Mouse (Mus musculus) testis, postnatal 14 days (tissue): ENCODE data around the gene Shroom4.

Source experiments
- DNase-seq: peaks from one replicate; pipeline ENCODE4 v3.0.0; 2021; ENCODE audit warnings: low spot score

The Shroom4 gene

DNA sequence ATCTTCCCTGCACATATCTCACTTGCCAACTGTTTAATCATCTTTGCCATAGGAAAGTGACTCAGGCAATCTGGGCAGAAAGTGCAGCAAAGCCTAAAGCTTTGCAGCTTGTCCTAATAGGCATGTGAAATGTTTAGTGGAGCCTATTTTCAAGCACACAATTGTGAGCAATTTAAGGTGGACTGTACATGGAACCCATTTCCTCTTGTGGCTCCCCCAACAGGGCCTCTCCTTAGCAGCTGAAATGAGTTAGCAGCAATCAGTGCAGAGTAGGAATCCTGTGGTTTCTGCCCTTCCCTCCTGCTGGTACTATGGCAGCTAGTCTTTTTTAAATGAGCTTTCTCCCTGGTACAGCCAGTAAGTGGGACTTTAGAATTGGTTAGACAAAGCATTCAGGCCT lies 95.8 kb downstream of the Shroom4 start:
- DNase-seq = no peak

DNA sequence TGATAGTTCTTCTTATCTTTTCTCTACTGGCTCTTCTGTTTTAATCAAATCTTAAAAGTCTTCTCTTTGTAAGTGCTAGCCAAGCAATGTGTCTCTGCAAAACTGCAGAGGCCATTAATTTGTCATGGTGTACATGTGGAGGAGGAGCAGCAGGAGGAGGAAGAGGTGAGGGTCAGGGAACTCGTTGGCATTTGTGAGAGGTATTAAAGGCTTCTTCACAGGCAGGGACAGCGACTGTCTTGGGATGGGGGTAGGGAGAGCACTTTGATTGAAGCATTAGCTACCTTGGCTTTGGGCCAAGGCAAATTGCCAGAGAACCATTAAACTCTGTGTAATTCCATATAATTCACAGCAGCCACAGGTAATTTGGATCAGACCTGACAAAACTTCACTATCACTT lies 96.7 kb downstream of the Shroom4 start:
- DNase-seq = no peak

DNA sequence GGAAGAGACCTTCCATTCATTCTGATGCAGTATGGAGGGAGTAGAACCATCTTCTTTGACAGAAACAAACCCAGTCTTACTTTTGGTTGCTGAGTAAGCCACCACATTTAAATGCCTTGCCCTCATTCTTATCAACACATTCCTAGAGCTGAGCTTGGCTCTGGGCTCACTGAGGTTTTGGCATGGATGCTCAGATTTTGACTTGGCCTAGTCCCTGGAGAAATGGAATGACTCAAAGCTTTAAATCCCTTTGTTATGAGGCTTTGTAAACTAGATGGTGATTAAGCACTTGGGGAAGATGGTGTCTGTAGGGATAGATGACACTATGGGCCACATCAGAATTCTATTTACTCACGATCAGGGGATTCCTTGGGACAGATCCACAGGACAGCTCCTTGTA lies 102.2 kb downstream of the Shroom4 start:
- no peak for DNase-seq

DNA sequence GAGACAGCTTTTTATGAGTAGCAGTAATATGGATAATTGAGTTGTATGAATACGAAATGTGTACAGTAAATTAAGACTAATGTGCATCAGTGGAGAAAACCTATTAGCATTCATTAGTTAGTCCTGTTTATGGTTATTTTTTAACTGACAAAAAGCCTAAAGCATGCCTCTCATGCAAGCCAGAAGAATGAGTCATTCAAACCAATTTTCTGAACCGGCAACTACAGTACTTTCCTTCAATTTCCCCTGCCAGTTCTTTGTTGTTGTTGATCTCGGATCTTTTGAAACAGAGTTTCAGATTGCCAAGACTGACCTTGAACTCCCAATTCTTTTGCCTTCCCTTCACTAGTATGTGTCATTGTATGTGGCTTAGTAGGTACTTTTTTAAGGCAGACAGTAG lies 117.6 kb downstream of the Shroom4 start:
- no peak for DNase-seq

DNA sequence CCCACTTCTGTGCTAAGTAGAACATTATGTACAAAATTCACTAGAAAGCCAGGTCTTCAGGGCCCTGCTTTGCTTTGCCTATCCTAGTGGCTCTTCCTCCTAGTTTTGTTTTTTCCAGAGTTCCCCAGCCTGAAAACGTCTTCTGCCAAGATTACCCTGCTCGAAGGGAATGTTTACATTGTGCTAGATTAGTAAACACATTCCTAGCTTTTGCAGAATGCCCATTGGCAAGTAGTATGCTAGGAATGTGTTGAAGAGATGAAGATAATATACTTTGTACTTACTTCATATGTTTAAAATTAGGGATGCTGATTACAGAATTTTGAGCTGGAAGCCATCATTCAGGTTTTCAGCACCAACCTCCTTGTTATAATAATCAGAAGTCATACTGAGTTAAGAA lies 118.8 kb downstream of the Shroom4 start:
- no peak for DNase-seq

DNA sequence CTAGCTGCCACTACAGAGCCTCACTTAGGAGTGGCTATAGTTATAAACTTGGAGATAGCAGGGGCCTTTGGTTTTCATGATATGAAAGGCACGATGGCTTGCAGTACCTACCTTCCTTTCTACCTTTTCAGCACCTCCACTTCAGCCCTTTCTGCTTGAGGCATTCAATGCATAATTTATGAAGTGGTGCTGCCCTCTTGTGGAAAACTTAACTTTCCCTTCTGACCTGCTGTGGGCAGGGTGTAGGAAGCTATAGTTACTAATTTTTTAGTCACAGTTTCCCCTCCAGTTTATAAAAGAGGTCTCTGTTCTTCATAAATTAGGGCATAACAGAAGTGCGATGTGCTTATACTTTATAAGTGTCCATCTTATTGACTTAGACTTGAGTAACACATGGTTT lies 123.3 kb downstream of the Shroom4 start:
- DNase-seq = no peak

DNA sequence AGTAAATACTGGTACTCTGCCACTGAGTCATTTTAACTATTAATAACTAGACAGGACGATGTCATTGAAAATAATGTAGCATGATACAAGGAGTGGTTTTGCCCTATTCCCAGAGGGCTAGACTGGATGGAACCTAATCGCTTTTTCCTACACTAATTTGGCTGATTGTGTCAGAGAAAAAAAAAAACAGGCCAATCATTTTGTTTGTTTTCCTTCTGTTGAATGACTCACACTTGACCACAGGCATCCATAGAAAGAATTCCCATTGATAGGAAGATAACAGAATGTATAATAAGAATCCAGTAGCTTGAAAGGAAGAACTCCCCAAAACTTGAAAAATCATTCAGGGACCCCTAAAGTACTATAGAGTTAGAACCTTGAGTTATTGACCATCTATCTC lies 137.0 kb downstream of the Shroom4 start:
- no peak for DNase-seq

DNA sequence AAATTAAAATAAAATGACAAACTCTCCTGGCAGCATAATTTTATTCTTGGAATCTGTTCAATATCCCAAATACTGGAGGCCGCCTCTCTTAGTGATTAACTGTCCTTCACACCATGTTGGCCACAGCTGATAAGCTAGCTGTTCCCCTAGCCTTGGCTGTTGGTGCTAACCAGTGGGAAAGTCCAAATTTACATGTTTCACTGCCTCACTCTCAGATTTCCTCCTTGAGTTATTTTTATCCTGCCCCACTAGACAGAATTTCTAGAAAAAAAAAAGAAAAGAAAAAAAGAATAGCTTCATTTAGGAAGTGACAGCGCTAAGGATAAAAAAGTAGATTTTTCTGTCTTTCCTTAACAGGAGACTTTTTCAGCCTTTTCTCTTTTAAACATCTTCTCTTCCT lies 138.0 kb downstream of the Shroom4 start:
- no peak for DNase-seq

DNA sequence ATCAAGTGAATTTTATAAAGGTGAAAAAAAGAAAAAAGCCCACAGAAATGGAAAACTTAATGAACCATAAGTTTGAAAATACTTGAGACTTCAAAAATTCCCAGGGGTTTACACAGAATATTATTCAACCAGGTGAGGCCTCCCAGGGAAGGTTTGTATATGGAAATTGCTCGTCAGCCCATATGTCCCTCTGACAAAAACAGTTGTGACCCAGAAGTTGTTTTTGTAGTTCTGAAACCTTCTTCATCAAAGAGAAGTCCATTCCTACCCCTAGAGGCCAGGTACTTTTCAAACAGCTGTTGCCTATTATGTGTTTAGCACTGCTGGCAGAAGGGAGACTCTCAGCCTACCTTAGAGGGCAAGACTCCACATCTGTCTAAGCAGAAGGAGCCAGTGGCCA lies 165.4 kb downstream of the Shroom4 start:
- DNase-seq = no peak

DNA sequence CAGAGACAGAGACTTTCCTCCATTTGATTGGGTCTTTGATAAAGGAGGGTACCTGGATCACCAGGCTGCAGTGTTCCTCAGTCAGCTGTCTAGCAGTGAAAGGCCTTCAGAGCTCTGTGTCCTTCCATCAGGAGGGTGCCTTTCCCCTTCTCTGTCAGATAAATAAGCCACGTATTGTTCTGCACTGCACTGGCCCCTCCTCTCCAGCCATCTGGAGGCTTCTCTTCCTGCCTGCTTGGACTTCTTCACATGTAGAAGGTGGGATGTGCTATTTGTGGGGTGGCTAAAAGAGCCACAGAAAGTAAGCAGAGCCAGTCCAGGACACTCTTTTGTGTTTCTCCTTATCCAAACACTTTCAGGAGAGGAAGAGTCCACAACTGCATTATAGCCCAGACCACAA lies 174.9 kb downstream of the Shroom4 start:
- no peak for DNase-seq

DNA sequence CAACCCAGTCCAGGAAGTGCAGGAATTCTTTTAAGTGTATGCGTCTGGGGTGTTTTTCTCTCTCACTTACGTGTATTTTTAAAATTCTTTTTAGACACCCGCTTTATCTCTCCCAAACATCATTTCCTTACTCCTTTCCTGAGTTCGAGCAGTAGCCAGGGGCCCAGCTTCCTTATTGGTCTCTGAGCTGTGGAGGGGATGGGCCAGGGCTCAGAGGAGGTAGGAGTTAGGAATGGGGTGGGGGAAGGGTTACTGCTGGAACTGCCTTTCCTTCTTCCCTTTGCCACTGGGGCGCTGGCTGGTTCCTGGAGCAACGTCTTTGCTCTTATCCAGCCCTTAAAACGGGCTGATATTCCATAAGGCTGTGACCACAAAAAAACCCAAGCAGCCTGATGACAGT lies 177.3 kb downstream of the Shroom4 start:
- no peak for DNase-seq

DNA sequence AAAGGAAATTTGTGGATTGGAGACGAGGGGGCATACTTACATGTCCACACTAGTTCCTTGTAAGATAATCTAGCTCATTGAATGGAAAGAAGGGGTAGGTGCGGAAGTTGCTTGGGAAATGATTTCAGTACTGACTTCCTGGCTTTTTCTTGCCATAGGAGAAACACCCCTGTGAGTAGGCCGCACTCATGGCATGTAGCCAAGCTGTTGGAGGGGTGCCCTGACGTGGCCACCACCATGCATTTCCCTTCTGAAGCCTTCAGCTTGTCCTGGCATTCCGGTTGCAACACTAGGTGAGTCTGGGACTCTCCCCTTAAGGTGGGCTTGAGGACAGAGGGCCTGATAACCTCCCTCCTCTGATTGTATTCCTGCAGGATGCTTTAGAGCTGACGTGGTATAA lies 181.0 kb downstream of the Shroom4 start:
- DNase-seq = no peak

DNA sequence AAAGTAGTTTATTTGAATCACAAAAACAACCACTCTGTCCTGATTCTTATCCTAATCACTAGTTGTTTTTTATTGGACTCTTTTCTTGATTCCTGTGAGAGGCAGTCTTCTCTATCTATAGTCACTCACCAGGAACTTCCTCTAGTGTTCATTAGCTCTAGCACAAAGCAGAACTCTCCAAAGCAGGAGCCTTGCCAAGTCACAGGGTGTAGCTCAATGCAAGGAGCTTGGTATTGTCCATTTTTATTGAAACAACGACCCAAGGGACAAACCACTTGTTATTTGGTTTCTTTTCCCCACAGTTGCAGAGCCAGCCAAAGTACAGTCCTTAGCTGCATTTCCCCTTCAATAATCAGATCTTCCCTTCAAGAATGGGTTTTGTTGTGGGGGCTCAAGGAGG lies 181.5 kb downstream of the Shroom4 start:
- no peak for DNase-seq

DNA sequence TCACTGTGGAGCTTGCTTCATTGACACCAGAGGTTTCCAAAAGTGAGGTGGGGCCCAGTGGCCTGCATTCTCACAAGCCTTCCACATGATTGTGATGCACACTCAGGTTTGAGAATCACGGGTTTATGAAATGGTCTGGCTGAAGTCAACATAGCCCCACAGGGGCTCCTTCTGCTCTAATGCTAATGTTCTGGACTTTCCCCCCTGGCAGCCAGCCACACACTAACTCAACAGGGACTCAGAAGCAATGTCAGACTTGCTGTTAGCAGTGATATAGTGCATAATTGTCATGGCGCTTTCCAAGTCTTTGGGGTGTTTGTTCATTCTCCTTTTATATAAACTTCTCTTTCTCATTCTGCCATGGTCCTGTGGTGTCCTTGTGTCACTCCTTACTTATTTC lies 183.0 kb downstream of the Shroom4 start:
- DNase-seq = no peak

DNA sequence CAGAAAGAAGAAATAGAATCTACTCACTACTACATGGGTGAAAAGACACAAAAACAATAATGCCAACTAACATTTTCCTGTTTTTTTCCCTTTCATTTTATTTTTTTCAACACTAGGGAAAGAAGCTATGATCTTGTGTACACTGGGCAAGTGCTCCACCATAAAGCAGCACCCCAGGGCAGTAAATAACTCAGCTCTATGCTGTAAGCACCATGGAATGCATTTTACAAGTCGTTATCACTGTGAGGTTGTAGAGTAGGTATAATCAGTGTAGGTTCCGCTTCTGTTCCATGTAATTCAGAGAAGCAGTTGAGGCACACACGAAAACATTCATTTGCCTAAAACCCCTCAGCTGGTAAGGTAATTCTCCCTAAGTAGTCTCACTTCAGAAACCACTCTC lies 194.5 kb downstream of the Shroom4 start:
- DNase-seq = no peak

DNA sequence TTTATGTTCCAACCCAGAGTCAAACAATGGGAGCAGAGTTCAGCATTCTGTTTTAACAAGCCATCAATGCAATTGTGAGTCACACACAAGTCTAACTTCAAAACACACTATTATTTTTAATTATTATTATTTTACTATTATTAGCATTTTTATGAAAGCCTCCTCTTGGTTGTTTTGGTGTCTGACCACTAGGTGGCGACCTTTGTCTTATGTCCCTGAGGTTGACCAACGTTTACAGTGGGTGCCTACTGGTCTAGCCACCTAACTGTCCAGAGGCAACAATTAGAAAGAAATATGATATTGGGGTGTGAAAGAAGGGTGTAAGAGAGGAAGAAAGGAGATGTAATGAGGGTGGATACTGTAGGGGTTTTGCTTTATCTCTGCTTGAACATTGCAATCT lies 254.4 kb downstream of the Shroom4 start:
- DNase-seq = no peak

DNA sequence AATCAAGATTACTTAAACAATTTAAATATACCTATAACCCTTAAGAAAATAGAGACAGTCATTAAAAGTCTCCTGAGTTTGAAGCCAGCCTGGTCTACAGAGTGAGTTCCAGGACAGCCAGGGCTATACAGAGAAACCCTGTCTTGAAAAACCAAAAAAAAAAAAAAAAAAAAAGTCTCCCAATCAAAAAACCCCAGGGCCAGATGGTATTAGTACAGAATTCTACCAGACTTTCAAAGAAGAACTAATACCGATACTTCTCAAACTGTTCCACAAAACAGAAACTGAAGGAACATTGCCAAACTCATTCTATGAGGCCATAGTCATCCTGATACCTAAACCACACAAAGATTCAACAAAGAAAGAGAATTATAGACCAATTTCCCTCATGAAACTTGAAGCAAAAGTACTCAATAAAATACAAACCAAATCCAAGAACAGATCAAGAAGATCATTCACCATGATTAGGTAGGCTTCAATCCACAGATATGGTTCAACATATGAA lies 259.2 kb downstream of the Shroom4 start:
- no peak for DNase-seq
